Mouse (Mus musculus) ES-Bruce4 (cell line): ENCODE data around the gene Serpina1e. TPM values are rescaled to one million over a fixed set of nuclear protein-coding genes. Genes with fewer than 3 reads are reported as not detected.
A peak's percentile ranks its signal among the peaks of the same experiment; 100 is the strongest.

Experiments
- H3K27ac ChIP-seq: 2 replicates; pipeline ENCODE4 v1.5.1; 2012; ENCODE audit warnings: low read length, inconsistent platforms; ENCODE audit not compliant: insufficient read depth
- H3K27me3 ChIP-seq: 2 replicates; pipeline ENCODE4 v1.6.1; 2012; ENCODE audit warnings: mild to moderate bottlenecking, low read length, inconsistent platforms; ENCODE audit not compliant: control insufficient read depth, poor library complexity, insufficient read depth, severe bottlenecking
- H3K36me3 ChIP-seq: 2 replicates; pipeline ENCODE4 v1.6.1; 2012; ENCODE audit warnings: inconsistent platforms, mild to moderate bottlenecking, low read length, moderate library complexity; ENCODE audit not compliant: control insufficient read depth, poor library complexity, insufficient read depth, severe bottlenecking
- H3K4me1 ChIP-seq: one replicate; pipeline ENCODE4 v1.8.1; 2011; ENCODE audit warnings: low read length; ENCODE audit not compliant: control insufficient read depth, insufficient read depth
- H3K4me3 ChIP-seq: 2 replicates; pipeline ENCODE4 v1.5.1; 2011; ENCODE audit warnings: low read depth, mild to moderate bottlenecking, low read length
- H3K9ac ChIP-seq: 2 replicates; pipeline ENCODE4 v1.6.1; 2012; ENCODE audit warnings: low read depth, mild to moderate bottlenecking, inconsistent platforms; ENCODE audit not compliant: poor library complexity, severe bottlenecking
- H3K9me3 ChIP-seq: replicated peaks from 2 replicates; pipeline ENCODE4 v1.6.1; 2012; ENCODE audit warnings: mild to moderate bottlenecking, low read length, inconsistent platforms; ENCODE audit not compliant: control insufficient read depth, poor library complexity, insufficient read depth, severe bottlenecking
- CTCF ChIP-seq: IDR thresholded peaks from one replicate; pipeline ENCODE4 v1.8.1; 2011; ENCODE audit warnings: low read depth, low read length
- EP300 ChIP-seq: IDR thresholded peaks from 2 replicates; pipeline ENCODE4 v1.6.1; 2011; ENCODE audit warnings: low read depth, low read length; ENCODE audit not compliant: insufficient read depth
- POLR2A ChIP-seq: IDR thresholded peaks from one replicate; pipeline ENCODE4 v1.8.1; 2011; ENCODE audit warnings: low read length; ENCODE audit not compliant: insufficient read depth
- polyA plus RNA-seq: library from polyadenylated mRNA; stranded (reverse); fragments of >200 nt; gene quantifications from 2 replicates; pipeline ENCODE4 v1.2.4, GENCODE M21; 2011; ENCODE audit warnings: low read depth; ENCODE audit not compliant: missing spikeins, insufficient read depth, insufficient read length

Gene Serpina1e
- polyA plus RNA-seq, 1 experiment: not detected

GRCm38 (mm10) chr12:103996513-103996912, 37.7 kb upstream of the Serpina1e start:
- Histone ChIP-seq H3K9ac (no peak overlapping the region), H3K27ac (no peak overlapping the region), H3K4me3 (no peak overlapping the region), H3K9me3 (peaks cover 6% of the 10 kb centered on the region), H3K4me1 (no peaks in the 10 kb centered on the region), H3K36me3 (no peaks in the 10 kb centered on the region), H3K27me3 (no peaks in the 10 kb centered on the region)
- TF ChIP-seq POLR2A: no peak
- TF ChIP-seq EP300: no peak
- TF ChIP-seq CTCF: no peak

- Histone ChIP-seq H3K36me3 (no peaks in the 10 kb centered on the region), H3K9me3 (peaks cover 2% of the 10 kb centered on the region), H3K27ac (no peak overlapping the region), H3K27me3 (no peaks in the 10 kb centered on the region), H3K4me3 (no peak overlapping the region), H3K4me1 (no peaks in the 10 kb centered on the region), H3K9ac (no peak overlapping the region)
- TF ChIP-seq CTCF (peak; percentile 75), EP300 (no peak)
Observed at GRCm38 (mm10) chr12:103995292-103996072, 36.7 kb upstream of the Serpina1e start.

GRCm38 (mm10) chr12:103992945-103993344, 34.2 kb upstream of the Serpina1e start:
- TF ChIP-seq POLR2A (no peak), CTCF (no peak), EP300 (no peak)
- no peak overlapping the region for H3K4me3 ChIP-seq
- H3K36me3 ChIP-seq: no peaks in the 10 kb centered on the region
- no peaks in the 10 kb centered on the region for H3K4me1 ChIP-seq
- no peak overlapping the region for H3K9ac ChIP-seq
- H3K9me3 ChIP-seq: no peaks in the 10 kb centered on the region
- no peak overlapping the region for H3K27ac ChIP-seq
- no peaks in the 10 kb centered on the region; the same call in 1 of the 2 replicates for H3K27me3 ChIP-seq

- Histone ChIP-seq H3K27me3 (no peaks in the 10 kb centered on the region; the same call in 1 of the 2 replicates), H3K4me3 (no peak within 1 kb of the TSS), H3K4me1 (no peaks in the 10 kb centered on the region), H3K27ac (no peak within 1 kb of the TSS), H3K9ac (no peak within 1 kb of the TSS), H3K36me3 (no peaks in the 10 kb centered on the region), H3K9me3 (no peaks in the 10 kb centered on the region)
- TF ChIP-seq POLR2A: no peak
- TF ChIP-seq CTCF: no peak
- no peak for TF ChIP-seq EP300
Observed at GRCm38 (mm10) chr12:103989857-103990256, 31.1 kb upstream of the Serpina1e start, which contains the start of gene Serpina11. TSS of gene Serpina11 (minus strand) at chr12:103989957.

- Histone ChIP-seq H3K27ac (no peak overlapping the region), H3K27me3 (no peaks in the 10 kb centered on the region; the same call in 1 of the 2 replicates), H3K4me3 (no peak overlapping the region), H3K36me3 (no peaks in the 10 kb centered on the region), H3K9ac (no peak overlapping the region), H3K4me1 (no peaks in the 10 kb centered on the region), H3K9me3 (no peaks in the 10 kb centered on the region)
- no peak for TF ChIP-seq EP300
- no peak for TF ChIP-seq POLR2A
- TF ChIP-seq CTCF: no peak
Observed at GRCm38 (mm10) chr12:103989514-103989767, 30.7 kb upstream of the Serpina1e start.

GRCm38 (mm10) chr12:103988754-103989513, 30.2 kb upstream of the Serpina1e start:
- no peak for TF ChIP-seq POLR2A
- no peak for TF ChIP-seq CTCF
- no peak for TF ChIP-seq EP300
- Histone ChIP-seq H3K9ac (no peak overlapping the region), H3K27ac (no peak overlapping the region), H3K4me1 (no peaks in the 10 kb centered on the region), H3K36me3 (no peaks in the 10 kb centered on the region), H3K27me3 (no peaks in the 10 kb centered on the region; the same call in 1 of the 2 replicates), H3K4me3 (no peak overlapping the region), H3K9me3 (no peaks in the 10 kb centered on the region)
